ENCODE assay signal across 8 mouse cellular contexts in the genomic region with DNA sequence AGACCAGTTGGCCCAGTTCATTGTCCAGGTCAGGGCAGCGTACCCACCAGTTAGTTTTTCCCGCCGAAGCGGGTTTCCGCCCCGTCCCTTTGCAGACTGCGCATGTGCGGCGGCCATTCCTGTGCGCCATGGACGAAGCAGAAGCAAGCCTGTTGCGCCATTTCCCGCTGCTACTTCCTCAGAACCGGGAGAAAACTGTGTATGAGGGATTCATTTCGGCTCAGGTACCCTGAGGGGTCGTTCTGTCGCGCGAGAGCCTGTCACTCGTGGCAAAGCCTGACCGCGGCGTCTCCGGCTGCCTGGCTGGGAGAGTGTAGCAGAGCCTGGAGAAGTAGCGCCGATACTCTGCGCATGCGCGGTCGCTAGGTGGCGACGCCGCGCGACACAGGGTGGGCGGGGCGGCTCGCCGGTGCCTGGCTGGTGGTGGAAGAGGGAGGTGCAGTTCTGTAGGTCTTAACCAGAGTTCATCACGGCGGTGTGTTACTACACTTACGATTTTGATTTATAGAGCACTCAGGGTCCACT. TPM values are rescaled to one million over a fixed set of nuclear protein-coding genes. Genes with fewer than 3 reads are reported as not detected.
DNase-seq lines count a peak whose midpoint lies in the region; ATAC-seq lines count a peak whose summit lies in the region.

No protein-coding gene starts in this region.

- H3K27ac ChIP-seq in intestine, embryonic 14.5 days (ENCODE audit: low read depth): peak overlapping the region; percentile 82

- H3K9ac ChIP-seq in intestine, embryonic 14.5 days (ENCODE audit: low read length): peak overlapping the region; percentile 68

- peak overlapping the region; percentile 56 for H3K4me2 ChIP-seq in intestine, embryonic 14.5 days (ENCODE audit: low read length)

- no peaks in the 10 kb centered on the region for H3K9me3 ChIP-seq in intestine, embryonic 14.5 days (ENCODE audit: control insufficient read depth, low read length)

- peak overlapping the region; percentile 63 for H3K4me3 ChIP-seq in intestine, embryonic 14.5 days (ENCODE audit: low read depth, low read length)

- intact Hi-C loops in left cerebral cortex, postnatal 14 days (cut with DNase I): no loop called here

- WGBS in intestine, embryonic 14.5 days: under 1% methylated on average over 42 of the region's 42 CpGs

- DNase-seq in adrenal gland, adult 18-20 months (ENCODE audit: low spot score in 2 of 2): peak; percentile 91 to 94
- DNase-seq in embryo, embryonic 11 days: peak; percentile 95
- peak; percentile 87 for DNase-seq in gastrocnemius, postnatal 25 days
- DNase-seq in intestine, embryonic 14.5 days (ENCODE audit: low spot score): peak; percentile 99
- peak; percentile 93 to 94 for DNase-seq in left cerebral cortex, postnatal 14 days (ENCODE audit: low spot score in 2 of 2)
- DNase-seq in mesoderm, embryonic 11.5 days (ENCODE audit: low read depth, low spot score): peak; percentile 94
- DNase-seq in right cerebral cortex, postnatal 36 days (ENCODE audit: low spot score in 2 of 2): peak; percentile 88
- peak; percentile 94 for DNase-seq in yolk sac, embryonic 10.5 days (ENCODE audit: low spot score)

- H3K27me3 ChIP-seq in intestine, embryonic 14.5 days (replicated peaks; ENCODE audit: control insufficient read depth, insufficient read depth, low read length): no peaks in the 10 kb centered on the region

- H3K4me1 ChIP-seq in intestine, embryonic 14.5 days (replicated peaks; ENCODE audit: control insufficient read depth, insufficient read depth, low read length): no peaks in the 10 kb centered on the region

- no peaks in the 10 kb centered on the region for H3K36me3 ChIP-seq in intestine, embryonic 14.5 days (ENCODE audit: control insufficient read depth, insufficient read depth, low read length)

- peak; percentile 100 for ATAC-seq in intestine, embryonic 14.5 days (replicated peaks; ENCODE audit: low FRiP score, low TSS enrichment, low read depth)

RNA-seq across cellular contexts. Expression of a gene that starts 1.2 kb away (rescaled TPM):
- 10 to 100 TPM; 10.5 to 12.8 TPM for total RNA-seq in adrenal gland, adult 18-20 months (2021)
- 1 to 10 TPM; 3.0 to 3.6 TPM for total RNA-seq in gastrocnemius, postnatal 25 days (2021)
- 28.1 and 29.0 TPM in 2 replicates for polyA plus RNA-seq in intestine, embryonic 14.5 days (2014; fragmentation: Nextera tagmentation; extraction: Ambion mirVana)
- 10 to 100 TPM in 1 of 2 experiments, 1 to 10 TPM in 1; 8.6 to 10.6 TPM for total RNA-seq in left cerebral cortex, postnatal 14 days (2021)

Comparison
In these comparisons a context has a peak if more than half of its experiments do, and no peak if none do; other contexts are left out.
1. Peak in every context shown above with its lines: DNase-seq, ATAC-seq, H3K4me3 ChIP-seq and H3K27ac ChIP-seq.